Mouse (Mus musculus) ovary, postnatal 36 days (tissue): ENCODE measurements at regions not wholly inside any gene's neighbourhood (a gene's known extent, or its start where the extent isn't known, plus 50 kb on each side); places are given as distances from the start of the nearest gene placed in this dataset.
A peak's percentile ranks its signal among the peaks of the same experiment; 100 is the strongest.

Source experiments
- DNase-seq: peaks from one replicate; pipeline ENCODE4 v3.0.0; 2022; ENCODE audit warnings: low spot score, mixed read lengths

GRCm38 (mm10) chr15:67388514-67388913 is 887.8 kb upstream of the Lrrc6 start:
- DNase-seq: no peak

- no peak for DNase-seq
Observed at GRCm38 (mm10) chr15:67386896-67387295, 886.2 kb upstream of the Lrrc6 start.

- DNase-seq: no peak
Observed at GRCm38 (mm10) chr15:67373599-67373998, 872.9 kb upstream of the Lrrc6 start.

- no peak for DNase-seq
Observed at GRCm38 (mm10) chr15:67373030-67373429, 872.3 kb upstream of the Lrrc6 start.

- no peak for DNase-seq
Observed at GRCm38 (mm10) chr15:67364099-67364756, 863.5 kb upstream of the Lrrc6 start.

- no peak for DNase-seq
Observed at GRCm38 (mm10) chr15:67361012-67361571, 860.4 kb upstream of the Lrrc6 start.

- DNase-seq: no peak
Observed at GRCm38 (mm10) chr15:67357867-67358266, 857.2 kb upstream of the Lrrc6 start.

GRCm38 (mm10) chr15:67355334-67355733 is 854.6 kb upstream of the Lrrc6 start:
- DNase-seq: no peak

GRCm38 (mm10) chr15:67354598-67355159 is 854.0 kb upstream of the Lrrc6 start:
- DNase-seq: no peak

GRCm38 (mm10) chr15:67349501-67349900 is 848.8 kb upstream of the Lrrc6 start:
- DNase-seq: no peak

- no peak for DNase-seq
Observed at GRCm38 (mm10) chr15:67345179-67346148, 844.8 kb upstream of the Lrrc6 start.

GRCm38 (mm10) chr15:67342050-67342449 is 841.3 kb upstream of the Lrrc6 start:
- no peak for DNase-seq

GRCm38 (mm10) chr15:67337040-67337395 is 836.3 kb upstream of the Lrrc6 start:
- DNase-seq: no peak

GRCm38 (mm10) chr15:67336294-67337039 is 835.8 kb upstream of the Lrrc6 start:
- DNase-seq: no peak

GRCm38 (mm10) chr15:67332521-67332920 is 831.8 kb upstream of the Lrrc6 start:
- DNase-seq: no peak

- DNase-seq: no peak
Observed at GRCm38 (mm10) chr15:67320292-67320691, 819.6 kb upstream of the Lrrc6 start.

GRCm38 (mm10) chr15:67315202-67315601 is 814.5 kb upstream of the Lrrc6 start:
- DNase-seq: no peak

- DNase-seq: no peak
Observed at GRCm38 (mm10) chr15:67313648-67314047, 812.9 kb upstream of the Lrrc6 start.

- DNase-seq: no peak
Observed at GRCm38 (mm10) chr15:67305681-67306080, 805.0 kb upstream of the Lrrc6 start.

- no peak for DNase-seq
Observed at GRCm38 (mm10) chr15:67303804-67304203, 803.1 kb upstream of the Lrrc6 start.

GRCm38 (mm10) chr15:67301871-67302363 is 801.2 kb upstream of the Lrrc6 start:
- DNase-seq: peak; percentile 6

GRCm38 (mm10) chr15:67301024-67301423 is 800.3 kb upstream of the Lrrc6 start:
- no peak for DNase-seq
